Mouse (Mus musculus) embryo, embryonic 9.5 days (tissue): ENCODE data around the gene Slc29a4.

ENCODE experiments used
- DNase-seq: peaks from one replicate; pipeline ENCODE4 v3.0.0-alpha.2; 2017; ENCODE audit errors: extremely low spot score

The Slc29a4 gene

GRCm38 (mm10) chr5:142692248-142692647 is at the start of gene Slc29a4:
TSS of gene Slc29a4 (plus strand) at chr5:142692512.
- DNase-seq = no peak

GRCm38 (mm10) chr5:142648162-142648561 is 44.1 kb upstream of the Slc29a4 start:
- no peak for DNase-seq

GRCm38 (mm10) chr5:142649460-142650050 is 42.8 kb upstream of the Slc29a4 start:
- no peak for DNase-seq

- DNase-seq = no peak
Observed at GRCm38 (mm10) chr5:142650390-142650789, 41.9 kb upstream of the Slc29a4 start.

- DNase-seq = no peak
Observed at GRCm38 (mm10) chr5:142650794-142651497, 41.4 kb upstream of the Slc29a4 start.

GRCm38 (mm10) chr5:142652266-142652665 is 40.0 kb upstream of the Slc29a4 start:
- no peak for DNase-seq

GRCm38 (mm10) chr5:142660656-142661434 is 31.5 kb upstream of the Slc29a4 start:
- no peak for DNase-seq

- no peak for DNase-seq
Observed at GRCm38 (mm10) chr5:142667921-142668320, 24.4 kb upstream of the Slc29a4 start.

GRCm38 (mm10) chr5:142668556-142669263 is 23.6 kb upstream of the Slc29a4 start:
- no peak for DNase-seq

- DNase-seq = no peak
Observed at GRCm38 (mm10) chr5:142669726-142670125, 22.6 kb upstream of the Slc29a4 start.

- DNase-seq = peak; percentile 17
Observed at GRCm38 (mm10) chr5:142673082-142673481, 19.2 kb upstream of the Slc29a4 start.

GRCm38 (mm10) chr5:142678141-142678571 is 14.2 kb upstream of the Slc29a4 start:
- DNase-seq = no peak

- no peak for DNase-seq
Observed at GRCm38 (mm10) chr5:142679065-142679464, 13.2 kb upstream of the Slc29a4 start.

- DNase-seq = no peak
Observed at GRCm38 (mm10) chr5:142681911-142682310, 10.4 kb upstream of the Slc29a4 start.

GRCm38 (mm10) chr5:142682529-142682928 is 9.8 kb upstream of the Slc29a4 start:
- DNase-seq = no peak

GRCm38 (mm10) chr5:142688866-142689265 is 3.4 kb upstream of the Slc29a4 start:
- DNase-seq = no peak

- DNase-seq = no peak
Observed at GRCm38 (mm10) chr5:142690343-142690742, 2.0 kb upstream of the Slc29a4 start.

- DNase-seq = no peak
Observed at GRCm38 (mm10) chr5:142692971-142693737, 842 bp downstream of the Slc29a4 start.

- no peak for DNase-seq
Observed at GRCm38 (mm10) chr5:142693738-142694430, 1.6 kb downstream of the Slc29a4 start.

- DNase-seq = peak; percentile 71
Observed at GRCm38 (mm10) chr5:142694627-142695340, 2.5 kb downstream of the Slc29a4 start.
